In the genomic region with DNA sequence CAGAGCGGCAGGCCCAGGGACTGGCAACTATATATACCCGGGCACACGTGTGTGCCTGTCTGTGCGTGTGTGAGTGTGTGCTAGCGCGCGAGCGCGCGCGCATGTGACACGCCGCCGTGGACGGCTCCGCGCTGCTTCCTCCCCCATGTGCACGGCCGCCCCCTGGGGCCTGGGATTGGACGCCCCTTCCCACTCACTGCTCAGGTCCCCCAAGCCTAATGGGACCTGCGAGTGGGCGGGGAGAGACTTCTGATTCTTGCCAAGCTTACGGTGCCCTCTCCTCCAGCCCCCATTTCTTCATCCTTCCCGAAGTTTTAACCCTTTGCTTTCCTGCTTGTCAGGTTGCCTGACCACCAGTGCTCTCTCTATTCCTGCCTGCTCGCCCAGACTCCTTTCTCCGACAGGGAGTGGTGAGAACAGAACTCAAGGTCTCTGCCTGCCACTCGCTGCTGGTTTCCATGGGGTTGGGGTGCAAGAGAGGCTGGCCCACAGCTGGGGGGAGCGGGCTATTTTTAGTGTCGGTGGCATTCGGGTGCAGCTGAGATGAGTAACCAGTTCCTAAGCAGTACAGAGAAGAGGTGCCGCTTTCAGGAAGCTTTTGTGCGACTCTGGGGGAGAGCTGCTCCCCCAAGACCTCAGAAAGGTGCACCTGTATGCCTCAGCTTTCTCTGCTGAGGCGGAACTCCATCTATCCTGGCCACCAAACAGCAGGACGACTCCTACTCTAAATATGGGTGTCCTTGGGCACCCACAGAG, we compare ENCODE assay signal across 8 mouse cellular contexts. TPM values are rescaled to one million over a fixed set of nuclear protein-coding genes. Genes with fewer than 3 reads are reported as not detected.
DNase-seq lines count a peak whose midpoint lies in the region; ATAC-seq and TF ChIP-seq lines count a peak whose summit lies in the region.

No protein-coding gene starts in this region.

- WGBS in lung, embryonic 16.5 days, result 2% methylated on average over 29 of the region's 34 CpGs
- WGBS in heart, embryonic 13.5 days, result under 1% methylated on average over 22 of the region's 34 CpGs

- H3K4me2 ChIP-seq in lung, embryonic 16.5 days (ENCODE audit: low read depth, low read length), result peak overlapping the region; percentile 82
- peak overlapping the region; percentile 77 for H3K4me2 ChIP-seq in heart, embryonic 13.5 days

- no peak for DNase-seq in lung, postnatal 36 days
- DNase-seq in layer of hippocampus, postnatal 10 days (ENCODE audit: low spot score in 2 of 2), result peak; percentile 86
- peak; percentile 83 for DNase-seq in telencephalon, adult 2 months (ENCODE audit: low read depth, low spot score)
- no peak for DNase-seq in ovary, postnatal 14 days (ENCODE audit: low spot score)

- no peaks in the 10 kb centered on the region for H3K9me3 ChIP-seq in lung, embryonic 16.5 days (ENCODE audit: control insufficient read depth, low read length)
- H3K9me3 ChIP-seq in heart, embryonic 13.5 days, result no peaks in the 10 kb centered on the region

- no peak overlapping the region for H3K27ac ChIP-seq in lung, embryonic 16.5 days (ENCODE audit: low read length)
- no peak overlapping the region for H3K27ac ChIP-seq in bone marrow macrophage, adult 2 months (ENCODE audit: insufficient read depth, low read depth, low read length)
- H3K27ac ChIP-seq in heart, embryonic 13.5 days (replicated peaks), result no peak overlapping the region

- peak overlapping the region; percentile 47 for H3K4me3 ChIP-seq in lung, embryonic 16.5 days (ENCODE audit: low read length)
- H3K4me3 ChIP-seq in bone marrow macrophage, adult 2 months (ENCODE audit: insufficient read depth, low read length), result peak overlapping the region; percentile 74
- H3K4me3 ChIP-seq in heart, embryonic 13.5 days, result peak overlapping the region; percentile 57

- H3K36me3 ChIP-seq in lung, embryonic 16.5 days (ENCODE audit: control insufficient read depth, insufficient read depth, low read length), result peaks cover 13% of the 10 kb centered on the region
- H3K36me3 ChIP-seq in heart, embryonic 13.5 days, result peaks cover 26% of the 10 kb centered on the region

- H3K9ac ChIP-seq in lung, embryonic 16.5 days (ENCODE audit: low read length), result peak overlapping the region; percentile 59
- H3K9ac ChIP-seq in heart, embryonic 13.5 days, result peak overlapping the region; percentile 76

- TF ChIP-seq POLR2A in bone marrow macrophage, adult 2 months (IDR thresholded peaks at IDR 0.05; ENCODE audit: borderline replicate concordance, low read depth, low read length), result no peak

- TF ChIP-seq CTCF in bone marrow macrophage, adult 2 months (IDR thresholded peaks at IDR 0.05; ENCODE audit: low read depth, low read length), result no peak

- peak; percentile 16; the same call in 1 of the 2 replicates for ATAC-seq in lung, embryonic 16.5 days (ENCODE audit: low read depth)
- no peak for ATAC-seq in heart, embryonic 13.5 days (ENCODE audit: extremely low read depth, insufficient number of reproducible peaks, low FRiP score, low TSS enrichment)
- peak; percentile 31; the same call in 1 of the 2 replicates for ATAC-seq in megakaryocyte, adult 5-6 weeks (ENCODE audit: poor library complexity, severe bottlenecking)

- peaks cover 29% of the 10 kb centered on the region for H3K4me1 ChIP-seq in lung, embryonic 16.5 days (replicated peaks; ENCODE audit: control insufficient read depth, insufficient read depth, low read length)
- H3K4me1 ChIP-seq in bone marrow macrophage, adult 2 months (ENCODE audit: control insufficient read depth, insufficient read depth, low read length), result peaks cover 9% of the 10 kb centered on the region
- H3K4me1 ChIP-seq in heart, embryonic 13.5 days, result peaks cover 63% of the 10 kb centered on the region

- H3K27me3 ChIP-seq in lung, embryonic 16.5 days (ENCODE audit: control insufficient read depth, insufficient read depth, low read depth, low read length), result peaks cover 71% of the 10 kb centered on the region
- peaks cover 78% of the 10 kb centered on the region for H3K27me3 ChIP-seq in heart, embryonic 13.5 days (replicated peaks)

RNA-seq across cellular contexts. Expression of gene Ddn, which starts 1.2 kb away (rescaled TPM):
- not detected in 2 replicates for polyA plus RNA-seq in lung, embryonic 16.5 days (2015; fragmentation: Nextera tagmentation; extraction: Ambion mirVana)
- polyA plus RNA-seq in bone marrow macrophage, adult 2 months (2012; ENCODE audit: insufficient read depth, insufficient read length, missing spikeins), result not detected in 2 replicates
- 0.09 and 0.16 TPM in 2 replicates for polyA plus RNA-seq in heart, embryonic 13.5 days (2015; fragmentation: Nextera tagmentation; extraction: Ambion mirVana)
- total RNA-seq in layer of hippocampus, postnatal 10 days (2021), result 100 to 1,000 TPM; 401 to 403 TPM
- not detected in 2 replicates for total RNA-seq in megakaryocyte, adult 5-6 weeks (2015)
- total RNA-seq in megakaryocyte, adult 5-6 weeks (2017), result 0.15 and 0.16 TPM in 2 replicates

RNA-seq across cellular contexts. Expression of gene Wnt1, which starts 18.4 kb away (rescaled TPM):
- not detected in 2 replicates for polyA plus RNA-seq in lung, embryonic 16.5 days (2015; fragmentation: Nextera tagmentation; extraction: Ambion mirVana)
- not detected in 2 replicates for polyA plus RNA-seq in bone marrow macrophage, adult 2 months (2012; ENCODE audit: insufficient read depth, insufficient read length, missing spikeins)
- not detected in 2 replicates for polyA plus RNA-seq in heart, embryonic 13.5 days (2015; fragmentation: Nextera tagmentation; extraction: Ambion mirVana)
- total RNA-seq in layer of hippocampus, postnatal 10 days (2021), result not detected
- total RNA-seq in megakaryocyte, adult 5-6 weeks (2015), result not detected in 2 replicates
- total RNA-seq in megakaryocyte, adult 5-6 weeks (2017), result not detected in 2 replicates

RNA-seq across cellular contexts. Expression of gene Prkag1, which starts 23.2 kb away (rescaled TPM):
- polyA plus RNA-seq in lung, embryonic 16.5 days (2015; fragmentation: Nextera tagmentation; extraction: Ambion mirVana), result 106 TPM in 2 replicates
- polyA plus RNA-seq in bone marrow macrophage, adult 2 months (2012; ENCODE audit: insufficient read depth, insufficient read length, missing spikeins), result 82.3 and 86.6 TPM in 2 replicates
- polyA plus RNA-seq in heart, embryonic 13.5 days (2015; fragmentation: Nextera tagmentation; extraction: Ambion mirVana), result 88.3 and 95.1 TPM in 2 replicates
- 10 to 100 TPM; 39.3 to 41.0 TPM for total RNA-seq in layer of hippocampus, postnatal 10 days (2021)
- total RNA-seq in megakaryocyte, adult 5-6 weeks (2015), result 60.5 TPM in 2 replicates
- total RNA-seq in megakaryocyte, adult 5-6 weeks (2017), result 99.7 and 126 TPM in 2 replicates

RNA-seq across cellular contexts. Expression of gene Wnt10b, which starts 30.1 kb away (rescaled TPM):
- polyA plus RNA-seq in lung, embryonic 16.5 days (2015; fragmentation: Nextera tagmentation; extraction: Ambion mirVana), result 0.13 and 0.23 TPM in 2 replicates
- polyA plus RNA-seq in bone marrow macrophage, adult 2 months (2012; ENCODE audit: insufficient read depth, insufficient read length, missing spikeins), result not detected in 2 replicates
- polyA plus RNA-seq in heart, embryonic 13.5 days (2015; fragmentation: Nextera tagmentation; extraction: Ambion mirVana), result 0.07 TPM in 1 of 2 replicates, not detected in the other
- under 1 TPM; 0.25 to 0.37 TPM for total RNA-seq in layer of hippocampus, postnatal 10 days (2021)
- 0.04 and 0.34 TPM in 2 replicates for total RNA-seq in megakaryocyte, adult 5-6 weeks (2015)
- not detected in 2 replicates for total RNA-seq in megakaryocyte, adult 5-6 weeks (2017)

RNA-seq across cellular contexts. Expression of gene Arf3, which starts 45.1 kb away (rescaled TPM):
- polyA plus RNA-seq in lung, embryonic 16.5 days (2015; fragmentation: Nextera tagmentation; extraction: Ambion mirVana), result 40.2 and 40.6 TPM in 2 replicates
- 93.8 and 103 TPM in 2 replicates for polyA plus RNA-seq in bone marrow macrophage, adult 2 months (2012; ENCODE audit: insufficient read depth, insufficient read length, missing spikeins)
- 31.2 and 32.5 TPM in 2 replicates for polyA plus RNA-seq in heart, embryonic 13.5 days (2015; fragmentation: Nextera tagmentation; extraction: Ambion mirVana)
- total RNA-seq in layer of hippocampus, postnatal 10 days (2021), result 100 to 1,000 TPM; 636 TPM
- total RNA-seq in megakaryocyte, adult 5-6 weeks (2015), result 28.3 and 35.9 TPM in 2 replicates
- total RNA-seq in megakaryocyte, adult 5-6 weeks (2017), result 33.8 and 37.8 TPM in 2 replicates

Comparison
In these comparisons a context has a peak if more than half of its experiments do, and no peak if none do; other contexts are left out.
1. DNase-seq: peak in layer of hippocampus, postnatal 10 days (2 of 2) and telencephalon, adult 2 months (single experiment); none in lung, postnatal 36 days (single experiment) and ovary, postnatal 14 days (single experiment).
2. Peak in every context shown above with its lines, with median percentiles within 50 percentile points of each other: H3K4me3 ChIP-seq.